In the genomic region with DNA sequence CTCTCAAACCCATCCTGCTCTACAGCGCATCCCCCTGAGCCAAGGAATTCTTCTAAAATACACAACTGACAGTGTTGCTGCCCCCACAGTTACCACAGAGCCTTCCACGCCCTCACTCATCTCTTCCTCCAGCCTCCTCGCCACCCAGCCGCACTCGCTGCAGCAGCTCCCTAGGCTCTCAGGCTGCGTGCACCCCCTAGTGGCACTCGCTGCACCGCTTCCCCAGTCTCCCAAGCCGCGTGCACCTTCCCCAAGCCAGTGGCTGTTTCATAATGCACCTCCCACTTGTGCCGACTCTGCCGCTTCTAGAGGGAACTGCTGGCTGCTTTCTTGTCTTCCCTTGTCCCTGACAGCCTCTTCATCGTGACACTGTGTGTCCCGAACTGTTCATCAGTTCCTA, we compare ENCODE assay signal across 7 mouse cellular contexts.
DNase-seq lines count a peak whose midpoint lies in the region; ATAC-seq and TF ChIP-seq lines count a peak whose summit lies in the region.

No protein-coding gene starts in this region.

- H3K36me3 ChIP-seq in hindbrain, embryonic 16.5 days (ENCODE audit: control insufficient read depth, insufficient read depth, low read length), result no peaks in the 10 kb centered on the region

- no peak overlapping the region for H3K27ac ChIP-seq in cortical plate, adult 2 months (ENCODE audit: insufficient read depth, low read length)
- H3K27ac ChIP-seq in hindbrain, embryonic 16.5 days (ENCODE audit: low read depth, low read length), result peak overlapping the region; percentile 44

- peak; percentile 78 for DNase-seq in adrenal gland, adult 2 months
- peak; percentile 40 to 60 for DNase-seq in gastrocnemius, adult 8-10 months (ENCODE audit: low spot score in 2 of 2)
- DNase-seq in left cerebral cortex, adult 9 months (ENCODE audit: low spot score in 2 of 2), result peak; percentile 68 to 87
- peak; percentile 77 to 84 for DNase-seq in right cerebral cortex, adult 2 months (ENCODE audit: low spot score in 2 of 2)

- no peak overlapping the region for H3K4me3 ChIP-seq in cortical plate, adult 2 months (ENCODE audit: insufficient read depth, low read length)
- H3K4me3 ChIP-seq in hindbrain, embryonic 16.5 days (ENCODE audit: low read length), result peak overlapping the region; percentile 15

- peak overlapping the region; percentile 91 for H3K4me2 ChIP-seq in hindbrain, embryonic 16.5 days (ENCODE audit: low read length)

- peak; percentile 59 for TF ChIP-seq POLR2A in cortical plate, adult 2 months (IDR thresholded peaks at IDR 0.05; ENCODE audit: extremely low read depth, insufficient read depth, low read length)

- WGBS in hindbrain, embryonic 16.5 days, result 2% methylated on average over 14 of the region's 14 CpGs

- no peaks in the 10 kb centered on the region for H3K9me3 ChIP-seq in hindbrain, embryonic 16.5 days (ENCODE audit: control insufficient read depth, low read length)

- H3K27me3 ChIP-seq in hindbrain, embryonic 16.5 days (replicated peaks; ENCODE audit: control insufficient read depth, insufficient read depth, low read length), result no peaks in the 10 kb centered on the region

- peak; percentile 76 for TF ChIP-seq CTCF in cortical plate, adult 2 months (IDR thresholded peaks at IDR 0.05; ENCODE audit: extremely low read depth, insufficient read depth, low read length)

- peak overlapping the region; percentile 35; the same call in 1 of the 2 replicates for H3K9ac ChIP-seq in hindbrain, embryonic 16.5 days (ENCODE audit: low read depth, low read length)

- 0 out of 2 replicates have a peak, but pooled peaks cover 2% of the 10 kb centered on the region for H3K4me1 ChIP-seq in cortical plate, adult 2 months (ENCODE audit: control insufficient read depth, insufficient read depth, low read length)
- H3K4me1 ChIP-seq in hindbrain, embryonic 16.5 days (ENCODE audit: control insufficient read depth, insufficient read depth, low read depth, low read length), result peaks cover 19% of the 10 kb centered on the region

- ATAC-seq in hindbrain, embryonic 16.5 days, result peak; percentile 64
- ATAC-seq in megakaryocyte, adult 5-6 weeks (ENCODE audit: poor library complexity, severe bottlenecking), result peak; percentile 90
